Mouse (Mus musculus) kidney, adult 9 months (tissue): ENCODE measurements around the gene Tcf20.
"Not testable (repeated sequence)": the region's sequence is repeated elsewhere in the genome, so short reads cannot be mapped to it uniquely, and the experiment has no call there.

Source experiments
- DNase-seq: peaks from one replicate; pipeline ENCODE4 v3.0.0; 2022

The Tcf20 gene

DNA sequence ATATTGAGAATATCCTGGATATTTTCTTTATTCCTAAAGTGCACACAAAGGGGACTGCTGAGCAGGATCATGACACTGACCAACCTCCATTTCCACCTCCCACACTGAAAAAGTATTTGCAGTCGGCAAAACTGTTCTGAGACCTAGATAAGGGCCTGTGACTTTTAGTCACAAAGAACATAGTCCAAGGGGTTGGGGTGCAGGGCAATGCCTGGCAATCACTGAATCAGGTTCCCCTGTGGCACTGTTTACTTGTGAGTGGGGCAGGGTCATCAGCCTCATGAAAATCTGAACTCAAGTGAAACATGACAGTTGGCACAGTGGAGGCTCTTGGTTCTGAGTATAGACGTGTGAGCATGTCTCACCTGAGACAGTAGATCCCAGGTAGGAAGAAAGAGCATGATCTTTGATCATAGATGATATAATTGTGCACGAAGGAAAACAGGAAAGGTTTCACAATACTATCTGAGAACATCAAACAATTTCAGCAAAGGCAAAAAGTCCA, 191.7 kb downstream of the Tcf20 start:
- DNase-seq: no peak

GRCm38 (mm10) chr15:82794277-82794676, 193.4 kb downstream of the Tcf20 start, which contains the start of gene Cyp2d26:
Gene Cyp2d26, minus strand, starts transcription at chr15:82794294.
- peak; percentile 92 for DNase-seq

GRCm38 (mm10) chr15:82793868-82794267, 193.8 kb downstream of the Tcf20 start:
- no peak for DNase-seq

DNA sequence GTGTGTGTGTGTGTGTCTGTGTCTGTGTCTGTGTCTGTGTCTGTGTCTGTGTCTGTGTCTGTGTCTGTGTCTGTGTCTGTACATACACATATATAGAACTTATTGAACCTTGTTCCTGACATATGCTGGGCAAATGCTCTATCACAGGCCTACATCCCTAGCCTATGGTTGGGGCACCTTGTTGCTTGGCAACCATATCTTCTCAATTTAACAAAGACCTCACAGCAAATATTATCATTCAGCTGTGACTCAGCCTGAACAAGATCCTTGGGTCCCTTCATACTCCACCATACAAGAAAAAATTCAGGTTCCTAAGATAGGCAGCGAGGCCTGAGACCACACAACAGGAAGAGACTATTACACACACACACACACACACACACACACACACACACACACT, 194.2 kb downstream of the Tcf20 start:
- DNase-seq: no peak

GRCm38 (mm10) chr15:82792566-82792965, 195.1 kb downstream of the Tcf20 start:
- no peak for DNase-seq

GRCm38 (mm10) chr15:82784581-82784980, 203.1 kb downstream of the Tcf20 start:
- no peak for DNase-seq

DNA sequence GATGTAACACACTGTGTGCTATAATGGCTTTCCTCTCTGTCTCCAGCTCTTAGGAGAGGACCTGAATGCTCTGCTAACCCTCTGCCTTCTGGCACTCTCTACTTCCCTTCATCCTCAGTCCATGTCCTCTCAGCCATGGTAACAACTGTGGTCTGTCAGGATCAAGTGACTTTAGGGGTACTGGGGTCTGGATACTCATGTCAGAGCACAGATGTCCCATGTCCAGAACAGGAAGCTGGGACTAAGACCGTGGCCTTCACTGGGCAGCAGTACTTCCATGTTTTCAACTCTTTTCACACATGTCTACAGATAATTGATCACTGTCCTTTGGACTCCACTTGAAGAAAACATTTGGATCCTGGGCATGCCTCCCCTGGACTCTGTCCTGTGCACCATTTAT, 203.9 kb downstream of the Tcf20 start:
- no peak for DNase-seq

- not testable (repeated sequence) for DNase-seq
Measured at GRCm38 (mm10) chr15:82777856-82778255, 209.8 kb downstream of the Tcf20 start.

GRCm38 (mm10) chr15:82765943-82766342, 221.7 kb downstream of the Tcf20 start:
- DNase-seq: no peak

GRCm38 (mm10) chr15:82764881-82765280, 222.8 kb downstream of the Tcf20 start:
- DNase-seq: no peak

GRCm38 (mm10) chr15:82763631-82764420, 223.8 kb downstream of the Tcf20 start, which contains the start of gene Cyp2d40:
Gene Cyp2d40, minus strand, starts transcription at chr15:82764183.
- peak; percentile 10 for DNase-seq
